Mouse (Mus musculus) liver, postnatal 0 days (tissue): ENCODE measurements at regions not wholly inside any gene's neighbourhood (a gene's known extent, or its start where the extent isn't known, plus 50 kb on each side); places are given as distances from the start of the nearest gene placed in this dataset.

Experiments
- ATAC-seq: fragments of 200-750 bp; cut with Nextera tagmentation; 2 replicates; pipeline ENCODE4 v1.8.0; 2017; ENCODE audit warnings: mild to moderate bottlenecking, moderate library complexity
- DNase-seq: peaks from one replicate; pipeline ENCODE4 v3.0.0-alpha.2; 2016
- H3K27ac ChIP-seq: fragments of 300-500 bp; sonication (generic); 2 replicates; pipeline ENCODE4 v1.5.1; 2014; ENCODE audit warnings: antibody characterized with exemption, moderate library complexity, mild to moderate bottlenecking, low read depth
- H3K27me3 ChIP-seq: fragments of 300-500 bp; sonication (generic); 2 replicates; pipeline ENCODE4 v1.6.1; 2014; ENCODE audit warnings: low read length, control low read depth, mixed read lengths; ENCODE audit not compliant: insufficient read depth
- H3K36me3 ChIP-seq: fragments of 300-500 bp; sonication (generic); replicated peaks from 2 replicates; pipeline ENCODE4 v1.6.1; 2014; ENCODE audit warnings: mild to moderate bottlenecking, control low read depth, low read length, moderate library complexity, mixed read lengths; ENCODE audit not compliant: insufficient read depth
- H3K4me1 ChIP-seq: fragments of 300-500 bp; sonication (generic); 2 replicates; pipeline ENCODE4 v1.6.1; 2014; ENCODE audit warnings: antibody characterized with exemption, mild to moderate bottlenecking, control low read depth; ENCODE audit not compliant: insufficient read depth
- H3K4me2 ChIP-seq: fragments of 300-500 bp; sonication (generic); 2 replicates; pipeline ENCODE4 v1.6.1; 2014; ENCODE audit warnings: low read depth, mild to moderate bottlenecking, low read length, moderate library complexity, mixed read lengths
- H3K4me3 ChIP-seq: fragments of 300-500 bp; sonication (generic); 2 replicates; pipeline ENCODE4 v1.5.1; 2014; ENCODE audit warnings: low read depth, low read length
- H3K9ac ChIP-seq: fragments of 300-500 bp; sonication (generic); replicated peaks from 2 replicates; pipeline ENCODE4 v1.6.1; 2014; ENCODE audit warnings: mild to moderate bottlenecking, moderate library complexity
- H3K9me3 ChIP-seq: fragments of 300-500 bp; sonication (generic); 2 replicates; pipeline ENCODE4 v1.6.1; 2016; ENCODE audit warnings: mild to moderate bottlenecking, control low read depth, low read length, mixed read lengths
- CTCF ChIP-seq: sonication (generic); IDR thresholded peaks from 2 replicates; pipeline ENCODE4 v1.5.1; 2016; ENCODE audit warnings: antibody characterized with exemption, low read depth
- EP300 ChIP-seq: IDR thresholded peaks from 2 replicates; pipeline ENCODE4 v1.6.1; 2016; ENCODE audit warnings: antibody characterized with exemption, low read depth, mild to moderate bottlenecking
- WGBS: fragments of 180-500 bp; shearing (Covaris S2); extraction: QIAGEN DNeasy Blood & Tissue Kit; methylation state at CpG from one replicate; pipeline ENCODE4 v1.1.7; 2014; ENCODE audit not compliant: insufficient replicate concordance; 5-methylcytosine and 5-hydroxymethylcytosine counted together

- H3K9ac ChIP-seq = no peak overlapping the region
- H3K27me3 ChIP-seq = no peaks in the 10 kb centered on the region
- DNase-seq (peak; percentile 14), ATAC-seq (peak; percentile 100)
- 0 out of 2 replicates have a peak, but pooled peaks cover 3% of the 10 kb centered on the region for H3K4me1 ChIP-seq
- 0 out of 2 replicates have a peak overlapping the region, but pooled peaks have one; percentile 16 for H3K27ac ChIP-seq
- no peak overlapping the region for H3K4me2 ChIP-seq
- no peaks in the 10 kb centered on the region for H3K9me3 ChIP-seq
- no peak overlapping the region for H3K4me3 ChIP-seq
- peak; percentile 5; the same call in 1 of the 2 replicates for TF ChIP-seq CTCF
- no peak for TF ChIP-seq EP300
- WGBS = 61% methylated on average over 9 of the region's 9 CpGs
- no peaks in the 10 kb centered on the region for H3K36me3 ChIP-seq
Observed at GRCm38 (mm10) chr2:74099671-74100372, 188.7 kb upstream of the Atp5g3 start.

- ATAC-seq (no peak), DNase-seq (no peak)
- Histone ChIP-seq H3K9me3 (no peaks in the 10 kb centered on the region), H3K4me3 (no peak overlapping the region), H3K27me3 (no peaks in the 10 kb centered on the region), H3K27ac (no peak overlapping the region), H3K9ac (no peak overlapping the region), H3K36me3 (no peaks in the 10 kb centered on the region), H3K4me2 (no peak overlapping the region), H3K4me1 (0 out of 2 replicates have a peak, but pooled peaks cover 3% of the 10 kb centered on the region)
- no peak for TF ChIP-seq EP300
- TF ChIP-seq CTCF = no peak
- WGBS = 71% methylated on average over 2 of the region's 2 CpGs
Observed at GRCm38 (mm10) chr2:74096809-74097208, 185.7 kb upstream of the Atp5g3 start.

- H3K9ac ChIP-seq = no peak overlapping the region
- DNase-seq = no peak
- WGBS = 81% methylated on average over 7 of the region's 7 CpGs
- H3K9me3 ChIP-seq = no peaks in the 10 kb centered on the region
- no peaks in the 10 kb centered on the region for H3K4me1 ChIP-seq
- no peak overlapping the region for H3K4me2 ChIP-seq
- no peak overlapping the region for H3K4me3 ChIP-seq
- H3K36me3 ChIP-seq = no peaks in the 10 kb centered on the region
- TF ChIP-seq CTCF = no peak
- TF ChIP-seq EP300 = no peak
- no peak for ATAC-seq
- H3K27ac ChIP-seq = no peak overlapping the region
- H3K27me3 ChIP-seq = no peaks in the 10 kb centered on the region
Observed at GRCm38 (mm10) chr2:74093494-74093893, 182.4 kb upstream of the Atp5g3 start.

GRCm38 (mm10) chr2:74087375-74087774 is 176.2 kb upstream of the Atp5g3 start:
- no peak overlapping the region for H3K27ac ChIP-seq
- ATAC-seq (no peak), DNase-seq (no peak)
- no peak overlapping the region for H3K9ac ChIP-seq
- H3K27me3 ChIP-seq = no peaks in the 10 kb centered on the region
- TF ChIP-seq EP300 (no peak), CTCF (no peak)
- no peak overlapping the region for H3K4me3 ChIP-seq
- H3K36me3 ChIP-seq = no peaks in the 10 kb centered on the region
- no peaks in the 10 kb centered on the region for H3K9me3 ChIP-seq
- WGBS = 74% methylated on average over 3 of the region's 3 CpGs
- no peak overlapping the region for H3K4me2 ChIP-seq
- no peaks in the 10 kb centered on the region for H3K4me1 ChIP-seq

GRCm38 (mm10) chr2:74084971-74085370 is 173.8 kb upstream of the Atp5g3 start:
- peaks cover 2% of the 10 kb centered on the region; the same call in 1 of the 2 replicates for H3K27me3 ChIP-seq
- no peak overlapping the region for H3K27ac ChIP-seq
- no peak for DNase-seq
- no peak for TF ChIP-seq CTCF
- no peak for TF ChIP-seq EP300
- no peak overlapping the region for H3K4me3 ChIP-seq
- H3K4me2 ChIP-seq = no peak overlapping the region
- no peaks in the 10 kb centered on the region for H3K4me1 ChIP-seq
- no peaks in the 10 kb centered on the region for H3K36me3 ChIP-seq
- no peak for ATAC-seq
- 81% methylated on average over 6 of the region's 6 CpGs for WGBS
- H3K9me3 ChIP-seq = no peaks in the 10 kb centered on the region
- H3K9ac ChIP-seq = no peak overlapping the region

GRCm38 (mm10) chr2:74076774-74077173 is 165.6 kb upstream of the Atp5g3 start:
- H3K4me3 ChIP-seq = no peak overlapping the region
- TF ChIP-seq EP300 (no peak), CTCF (no peak)
- no peaks in the 10 kb centered on the region for H3K4me1 ChIP-seq
- 59% methylated on average over 4 of the region's 4 CpGs for WGBS
- ATAC-seq (no peak), DNase-seq (no peak)
- no peaks in the 10 kb centered on the region for H3K36me3 ChIP-seq
- no peak overlapping the region for H3K4me2 ChIP-seq
- H3K9me3 ChIP-seq = no peaks in the 10 kb centered on the region
- no peak overlapping the region for H3K27ac ChIP-seq
- no peak overlapping the region for H3K9ac ChIP-seq
- H3K27me3 ChIP-seq = peaks cover 2% of the 10 kb centered on the region; the same call in 1 of the 2 replicates
